Mouse (Mus musculus) neural tube, embryonic 15.5 days (tissue): ENCODE measurements around the gene Dnajc27. TPM values are rescaled to one million over a fixed set of nuclear protein-coding genes. Genes with fewer than 3 reads are reported as not detected.

ENCODE experiments used
- ATAC-seq: fragments of 200-750 bp; cut with Nextera tagmentation; 2 replicates; pipeline ENCODE4 v1.8.0; 2017; ENCODE audit warnings: mild to moderate bottlenecking, moderate TSS enrichment, moderate library complexity; ENCODE audit not compliant: low FRiP score
- H3K27ac ChIP-seq: fragments of 300-500 bp; sonication (generic); replicated peaks from 2 replicates; pipeline ENCODE4 v1.5.1; 2015; ENCODE audit warnings: mild to moderate bottlenecking, inconsistent platforms
- H3K27me3 ChIP-seq: fragments of 300-500 bp; sonication (generic); replicated peaks from 2 replicates; pipeline ENCODE4 v1.6.1; 2015; ENCODE audit warnings: inconsistent platforms
- H3K36me3 ChIP-seq: fragments of 300-500 bp; sonication (generic); 2 replicates; pipeline ENCODE4 v1.6.1; 2015; ENCODE audit warnings: inconsistent platforms
- H3K4me1 ChIP-seq: fragments of 300-500 bp; sonication (generic); 2 replicates; pipeline ENCODE4 v1.6.1; 2015; ENCODE audit warnings: inconsistent platforms
- H3K4me2 ChIP-seq: fragments of 300-500 bp; sonication (generic); 2 replicates; pipeline ENCODE4 v1.6.1; 2015; ENCODE audit warnings: inconsistent platforms, mild to moderate bottlenecking, moderate library complexity
- H3K4me3 ChIP-seq: fragments of 300-500 bp; sonication (generic); replicated peaks from 2 replicates; pipeline ENCODE4 v1.5.1; 2015; ENCODE audit warnings: mild to moderate bottlenecking, inconsistent platforms
- H3K9ac ChIP-seq: fragments of 300-500 bp; sonication (generic); replicated peaks from 2 replicates; pipeline ENCODE4 v1.6.1; 2015; ENCODE audit warnings: mild to moderate bottlenecking, inconsistent platforms
- H3K9me3 ChIP-seq: fragments of 300-500 bp; sonication (generic); replicated peaks from 2 replicates; pipeline ENCODE4 v1.6.1; 2016; ENCODE audit warnings: inconsistent platforms
- WGBS: fragments of 180-500 bp; shearing (Covaris S2); methylation state at CpG from one replicate; pipeline ENCODE4 v1.1.7; 2015; ENCODE audit warnings: mixed read lengths; 5-methylcytosine and 5-hydroxymethylcytosine counted together
- polyA plus RNA-seq: library from polyadenylated mRNA; unstranded; fragments of >200 nt; fragmentation: Nextera tagmentation; extraction: Ambion mirVana; gene quantifications from 2 replicates; pipeline ENCODE4 v1.2.1, GENCODE M21; 2015

Dnajc27 gene
- polyA plus RNA-seq, 1 experiment from 2014 or later = 21.3 TPM

DNA sequence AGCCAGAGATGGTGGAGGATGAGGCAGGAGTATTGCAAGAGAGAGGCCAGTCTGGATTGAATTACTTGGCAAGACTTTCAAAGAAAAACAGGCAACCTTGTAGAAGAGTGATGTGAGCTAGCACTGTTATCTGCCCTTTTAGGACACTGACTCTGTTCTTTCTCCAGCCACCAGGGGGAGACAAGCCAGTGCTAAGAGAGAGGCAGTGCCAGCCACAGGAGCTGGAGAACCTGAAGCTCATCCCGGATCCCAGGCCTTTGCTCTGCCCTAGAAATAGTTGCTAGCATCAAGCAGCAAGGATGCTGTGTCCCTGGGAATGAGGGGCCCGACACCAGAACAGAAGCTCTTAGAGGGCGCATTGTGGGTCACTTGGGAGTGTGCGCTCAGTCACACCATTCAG lies 25.0 kb downstream of the Dnajc27 start:
- peak; percentile 69 for ATAC-seq
- H3K4me2 ChIP-seq = no peak overlapping the region
- H3K4me3 ChIP-seq = no peak overlapping the region
- no peaks in the 10 kb centered on the region for H3K4me1 ChIP-seq
- peaks cover 51% of the 10 kb centered on the region for H3K36me3 ChIP-seq
- H3K27ac ChIP-seq = no peak overlapping the region
- no peaks in the 10 kb centered on the region for H3K27me3 ChIP-seq
- H3K9ac ChIP-seq = no peak overlapping the region
- H3K9me3 ChIP-seq = no peaks in the 10 kb centered on the region
- WGBS = 76% methylated on average over 4 of the region's 4 CpGs

DNA sequence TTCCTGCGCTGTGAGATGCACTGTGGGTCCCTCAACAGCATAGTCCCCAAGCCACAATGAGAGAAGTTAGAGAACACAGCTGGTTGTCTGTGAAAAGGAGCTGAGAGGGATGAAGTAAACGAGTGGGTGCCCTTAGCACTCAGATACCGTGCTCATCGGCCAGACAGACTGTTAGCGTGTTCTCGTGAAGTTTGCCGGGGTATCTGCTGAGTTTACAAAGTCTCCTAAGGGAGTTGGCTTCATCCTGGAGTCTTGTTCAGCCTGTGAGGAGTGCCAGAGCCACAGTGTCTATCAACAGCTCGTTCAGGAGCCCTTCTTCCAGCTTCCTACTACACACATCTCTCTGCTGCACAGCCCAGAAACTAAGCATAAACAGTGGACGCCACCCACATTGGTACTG lies 33.7 kb downstream of the Dnajc27 start:
- ATAC-seq = no peak
- Histone ChIP-seq H3K4me1 (no peaks in the 10 kb centered on the region), H3K9me3 (no peaks in the 10 kb centered on the region), H3K4me2 (no peak overlapping the region), H3K27ac (no peak overlapping the region), H3K4me3 (no peak overlapping the region), H3K9ac (no peak overlapping the region), H3K27me3 (no peaks in the 10 kb centered on the region), H3K36me3 (peaks cover 8% of the 10 kb centered on the region; the same call in 1 of the 2 replicates)
- 84% methylated on average over 9 of the region's 9 CpGs for WGBS

DNA sequence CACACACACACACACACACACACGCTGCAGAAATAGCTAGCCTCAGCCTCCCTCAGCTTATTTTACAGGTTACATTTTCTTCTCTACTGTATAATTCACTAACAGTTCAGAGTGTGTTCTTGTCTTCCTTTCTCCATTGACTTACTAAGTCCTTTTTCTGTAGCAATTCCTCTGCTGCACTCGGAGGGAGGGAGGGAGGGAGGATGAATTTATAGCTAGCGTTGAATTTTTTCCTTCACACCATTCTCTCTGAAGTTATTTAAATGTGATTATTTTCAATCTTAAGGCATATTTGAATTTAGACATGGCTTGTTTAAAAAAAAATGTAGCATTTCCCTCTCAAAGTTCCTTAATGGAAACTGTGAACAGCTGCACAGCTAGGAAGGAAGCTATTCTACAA lies 34.8 kb downstream of the Dnajc27 start:
- ATAC-seq = no peak
- H3K4me1 ChIP-seq = no peaks in the 10 kb centered on the region
- no peak overlapping the region for H3K4me2 ChIP-seq
- H3K9ac ChIP-seq = no peak overlapping the region
- H3K36me3 ChIP-seq = peaks cover 8% of the 10 kb centered on the region; the same call in 1 of the 2 replicates
- WGBS = 79% methylated on average over 3 of the region's 3 CpGs
- no peak overlapping the region for H3K4me3 ChIP-seq
- no peaks in the 10 kb centered on the region for H3K27me3 ChIP-seq
- no peaks in the 10 kb centered on the region for H3K9me3 ChIP-seq
- no peak overlapping the region for H3K27ac ChIP-seq

DNA sequence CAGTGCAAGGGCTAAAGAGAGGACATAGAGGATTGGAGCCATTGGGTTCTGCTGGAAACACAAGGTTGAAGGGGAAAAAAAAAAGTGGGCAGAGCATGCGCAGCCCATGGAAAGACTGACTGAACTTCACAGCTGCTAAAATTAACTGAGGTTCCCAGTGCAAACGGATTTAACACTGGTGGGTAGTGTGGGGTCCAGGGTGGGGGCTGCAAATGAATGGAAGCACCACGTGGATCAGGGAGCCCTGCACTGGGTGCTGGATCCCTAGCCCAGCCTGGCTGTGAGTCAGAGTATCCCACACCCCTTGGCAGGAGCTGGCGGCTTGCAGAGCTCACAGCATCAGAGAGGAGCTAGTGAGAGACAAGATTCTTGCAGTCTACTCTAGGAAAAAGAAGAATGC lies 35.2 kb downstream of the Dnajc27 start:
- no peak overlapping the region for H3K9ac ChIP-seq
- no peak overlapping the region for H3K27ac ChIP-seq
- H3K4me1 ChIP-seq = no peaks in the 10 kb centered on the region
- WGBS = 86% methylated on average over 4 of the region's 4 CpGs
- H3K4me2 ChIP-seq = no peak overlapping the region
- H3K4me3 ChIP-seq = no peak overlapping the region
- peaks cover 7% of the 10 kb centered on the region; the same call in 1 of the 2 replicates for H3K36me3 ChIP-seq
- ATAC-seq = no peak
- no peaks in the 10 kb centered on the region for H3K9me3 ChIP-seq
- no peaks in the 10 kb centered on the region for H3K27me3 ChIP-seq

DNA sequence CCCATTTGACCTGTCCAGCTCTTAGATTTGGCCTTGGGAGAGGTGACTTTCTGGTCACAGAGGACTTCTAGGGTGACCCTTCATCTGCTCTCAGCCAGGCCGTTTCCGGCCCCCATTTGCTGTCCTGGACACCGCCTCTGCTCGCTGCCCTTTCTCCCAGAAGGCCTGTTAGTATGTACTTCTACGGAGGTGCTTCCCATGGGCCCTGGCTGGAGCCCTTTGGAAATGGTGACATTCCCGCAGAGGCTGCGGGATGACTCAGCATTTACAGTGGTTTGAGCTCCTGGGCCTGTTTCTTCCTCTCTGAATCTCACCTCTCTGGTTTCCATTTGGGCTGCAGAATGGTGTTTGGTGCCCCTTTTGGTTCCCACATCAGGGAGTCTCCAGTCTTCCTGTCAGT lies 45.0 kb downstream of the Dnajc27 start:
- Histone ChIP-seq H3K9me3 (no peaks in the 10 kb centered on the region), H3K27me3 (no peaks in the 10 kb centered on the region), H3K36me3 (no peaks in the 10 kb centered on the region), H3K4me1 (no peaks in the 10 kb centered on the region), H3K4me2 (no peak overlapping the region), H3K9ac (no peak overlapping the region), H3K27ac (no peak overlapping the region), H3K4me3 (no peak overlapping the region)
- ATAC-seq = no peak
- WGBS = 82% methylated on average over 7 of the region's 7 CpGs

DNA sequence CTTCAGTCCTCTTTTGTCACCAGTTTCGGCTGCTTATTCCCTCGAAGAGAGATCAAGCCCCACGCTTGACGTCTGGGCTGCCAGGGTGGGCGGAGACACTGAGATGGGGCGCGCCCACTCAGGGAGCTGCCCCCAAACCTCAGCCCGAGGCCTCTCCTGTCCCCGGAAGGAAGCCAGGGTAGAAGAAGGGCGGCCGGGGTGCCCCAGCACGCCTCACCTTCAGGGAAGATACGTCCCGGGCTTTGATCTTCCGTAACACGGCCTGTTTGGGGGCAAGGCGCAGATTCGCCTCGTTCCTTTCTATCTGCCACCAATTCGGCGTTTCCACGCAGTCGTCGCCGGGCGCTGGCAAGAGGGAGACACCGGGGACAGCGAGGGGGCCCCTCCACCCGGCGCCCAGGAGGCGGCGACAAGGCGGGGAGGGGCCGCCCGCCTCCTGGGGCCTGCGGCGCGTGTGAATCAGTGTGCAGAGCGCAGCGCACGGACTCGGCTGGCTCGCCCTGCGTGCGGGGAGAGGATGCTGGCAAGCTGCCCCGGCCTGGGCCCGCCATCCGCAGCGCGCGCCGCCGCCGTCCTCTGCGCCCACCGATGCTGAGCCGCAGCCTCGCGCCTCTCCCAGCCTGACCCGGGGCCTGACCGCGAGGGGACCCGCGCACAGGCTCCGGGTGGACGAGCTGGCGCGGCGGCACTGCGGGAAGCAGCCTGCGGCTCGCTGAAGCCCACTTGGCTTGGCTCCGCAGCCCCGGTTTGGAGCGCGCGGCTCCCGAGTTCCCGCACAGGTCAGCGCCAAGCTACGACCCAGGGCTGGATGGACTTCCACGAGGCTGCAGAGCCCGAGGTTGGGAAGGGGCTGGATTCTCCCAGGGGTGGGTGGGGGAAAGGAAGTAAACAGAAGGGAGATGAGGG lies 50.8 kb downstream of the Dnajc27 start, which contains the start of gene Adcy3:
TSS of gene Adcy3 (plus strand) at position 163 of the 906 bp plus-strand sequence.
- H3K4me2 ChIP-seq = peak within 1 kb of the TSS; percentile 79
- H3K4me1 ChIP-seq = peaks cover 41% of the 10 kb centered on the region
- WGBS = under 1% methylated on average over 79 of the region's 83 CpGs
- no peaks in the 10 kb centered on the region for H3K27me3 ChIP-seq
- peak within 1 kb of the TSS; percentile 81 for H3K27ac ChIP-seq
- peak within 1 kb of the TSS; percentile 58 for H3K4me3 ChIP-seq
- peak within 1 kb of the TSS; percentile 68 for H3K9ac ChIP-seq
- ATAC-seq = peak; percentile 86
- H3K9me3 ChIP-seq = no peaks in the 10 kb centered on the region
- H3K36me3 ChIP-seq = no peaks in the 10 kb centered on the region

DNA sequence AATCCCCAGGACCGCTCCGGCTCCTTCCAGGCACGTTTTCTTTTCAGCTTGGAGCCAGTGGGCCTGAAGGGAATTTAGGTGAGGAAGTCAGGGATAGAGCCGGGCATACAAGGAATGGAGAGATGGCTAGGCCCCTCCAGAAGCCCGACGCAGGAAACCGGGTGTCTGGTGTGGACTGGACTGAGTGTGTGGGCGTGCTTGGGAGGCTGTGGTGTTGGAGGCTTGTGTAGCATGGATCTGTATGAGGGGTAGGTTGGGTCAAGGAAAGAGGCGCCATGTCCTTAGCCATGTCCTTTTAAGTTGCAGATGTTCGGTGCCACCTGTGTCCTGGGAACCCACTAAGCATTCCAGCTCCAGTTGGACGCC lies 51.4 kb downstream of the Dnajc27 start:
- Histone ChIP-seq H3K4me3 (peak overlapping the region; percentile 58), H3K9me3 (no peaks in the 10 kb centered on the region), H3K27me3 (no peaks in the 10 kb centered on the region), H3K36me3 (0 out of 2 replicates have a peak, but pooled peaks cover 3% of the 10 kb centered on the region), H3K4me1 (peaks cover 45% of the 10 kb centered on the region), H3K4me2 (peak overlapping the region; percentile 79), H3K9ac (peak overlapping the region; percentile 68), H3K27ac (peak overlapping the region; percentile 81)
- ATAC-seq = peak; percentile 58
- WGBS = 38% methylated on average over 11 of the region's 11 CpGs

DNA sequence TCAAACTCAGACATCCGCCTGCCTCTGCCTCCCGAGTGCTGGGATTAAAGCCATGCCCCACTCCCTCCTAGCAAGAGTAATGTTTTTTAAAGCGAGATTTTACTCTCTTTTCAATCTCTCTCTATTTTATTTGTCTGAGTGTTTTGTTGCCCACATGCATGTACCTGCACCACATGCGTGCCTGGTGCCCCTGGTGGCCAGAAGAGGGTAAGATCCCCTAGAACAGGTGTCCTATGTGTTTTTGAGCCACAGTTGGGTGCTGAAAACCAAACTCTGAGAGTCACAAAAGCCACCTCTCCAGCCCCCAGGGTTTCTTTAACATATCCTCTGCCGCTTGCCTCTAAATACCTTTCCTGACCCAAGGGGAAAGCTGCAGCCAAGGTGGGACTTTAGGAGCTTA lies 60.8 kb downstream of the Dnajc27 start:
- Histone ChIP-seq H3K4me1 (peaks cover 15% of the 10 kb centered on the region), H3K27me3 (no peaks in the 10 kb centered on the region), H3K9me3 (no peaks in the 10 kb centered on the region), H3K27ac (no peak overlapping the region), H3K9ac (no peak overlapping the region), H3K4me3 (no peak overlapping the region), H3K36me3 (peaks cover 10% of the 10 kb centered on the region; the same call in 1 of the 2 replicates), H3K4me2 (no peak overlapping the region)
- 93% methylated on average over 5 of the region's 5 CpGs for WGBS
- ATAC-seq = no peak

DNA sequence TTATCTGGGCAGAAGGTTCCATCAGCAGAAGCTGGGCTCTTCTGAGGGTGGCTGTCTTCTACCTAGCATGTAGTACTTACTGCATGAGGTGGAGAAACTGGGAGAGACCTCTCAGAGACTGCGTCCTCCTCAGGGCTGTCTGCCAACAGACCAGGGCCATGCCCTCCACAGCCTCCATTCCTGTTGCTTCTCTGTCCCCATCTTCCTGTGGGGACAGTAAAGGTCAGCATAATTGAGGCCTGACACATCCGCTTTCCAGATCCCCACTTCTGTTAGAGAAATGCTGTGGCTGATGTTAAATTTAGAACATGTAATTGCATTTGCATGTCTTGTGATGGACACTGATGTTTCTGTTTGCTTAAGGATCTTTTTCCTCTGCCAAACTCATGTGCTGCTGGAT lies 68.6 kb downstream of the Dnajc27 start:
- H3K9me3 ChIP-seq = no peaks in the 10 kb centered on the region
- no peaks in the 10 kb centered on the region for H3K27me3 ChIP-seq
- WGBS = 95% methylated on average over 2 of the region's 2 CpGs
- H3K4me1 ChIP-seq = no peaks in the 10 kb centered on the region
- no peak overlapping the region for H3K9ac ChIP-seq
- no peak for ATAC-seq
- no peak overlapping the region for H3K27ac ChIP-seq
- no peak overlapping the region for H3K4me3 ChIP-seq
- H3K36me3 ChIP-seq = 0 out of 2 replicates have a peak, but pooled peaks cover under 1% of the 10 kb centered on the region
- no peak overlapping the region for H3K4me2 ChIP-seq

DNA sequence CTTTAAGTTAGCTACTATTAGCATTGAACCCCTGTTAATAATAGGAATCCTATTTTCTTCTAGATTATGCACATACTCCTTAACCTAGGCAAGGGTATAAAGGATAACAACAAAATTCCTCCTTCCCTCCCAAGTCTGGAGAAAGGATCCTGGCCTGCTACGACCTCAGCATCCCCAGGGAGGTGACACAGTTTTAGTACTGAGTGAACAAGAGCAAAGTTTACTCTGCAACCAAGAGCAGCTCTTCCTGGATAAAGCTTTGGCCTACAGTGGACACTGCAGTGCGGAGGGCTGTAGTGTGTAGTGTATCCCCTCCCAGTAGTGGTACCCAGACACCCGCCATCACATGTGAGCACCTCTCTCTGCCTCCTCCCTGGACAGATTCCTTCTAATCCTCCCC lies 69.6 kb downstream of the Dnajc27 start:
- no peak for ATAC-seq
- Histone ChIP-seq H3K27me3 (no peaks in the 10 kb centered on the region), H3K4me2 (no peak overlapping the region), H3K36me3 (no peaks in the 10 kb centered on the region), H3K9me3 (no peaks in the 10 kb centered on the region), H3K4me1 (no peaks in the 10 kb centered on the region), H3K4me3 (no peak overlapping the region), H3K27ac (no peak overlapping the region), H3K9ac (no peak overlapping the region)
- WGBS = 80% methylated on average over 3 of the region's 3 CpGs

DNA sequence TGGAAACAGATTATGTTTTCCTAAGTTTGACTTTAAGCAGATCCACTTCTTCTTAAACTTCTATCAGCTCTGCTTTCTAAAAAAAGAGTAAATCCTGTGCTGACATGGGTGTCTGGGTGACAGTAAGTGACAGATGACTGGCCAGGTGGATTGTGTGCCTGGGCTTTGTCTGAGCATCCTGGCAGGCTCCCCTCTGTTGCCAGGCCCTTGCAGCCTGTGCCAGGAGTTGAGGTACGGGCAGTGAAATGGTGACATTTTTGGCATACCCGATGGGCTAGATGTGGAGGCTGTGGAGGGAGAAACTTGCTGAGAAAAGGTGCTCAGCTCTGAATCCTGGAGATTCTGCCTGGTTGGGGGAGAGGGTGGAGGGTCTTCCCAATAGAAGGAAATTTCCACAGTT lies 75.1 kb downstream of the Dnajc27 start:
- Histone ChIP-seq H3K9me3 (no peaks in the 10 kb centered on the region), H3K27me3 (no peaks in the 10 kb centered on the region), H3K4me1 (no peaks in the 10 kb centered on the region), H3K4me3 (no peak overlapping the region), H3K36me3 (no peaks in the 10 kb centered on the region), H3K9ac (no peak overlapping the region), H3K4me2 (no peak overlapping the region), H3K27ac (no peak overlapping the region)
- no peak for ATAC-seq
- WGBS = 85% methylated on average over 2 of the region's 2 CpGs

DNA sequence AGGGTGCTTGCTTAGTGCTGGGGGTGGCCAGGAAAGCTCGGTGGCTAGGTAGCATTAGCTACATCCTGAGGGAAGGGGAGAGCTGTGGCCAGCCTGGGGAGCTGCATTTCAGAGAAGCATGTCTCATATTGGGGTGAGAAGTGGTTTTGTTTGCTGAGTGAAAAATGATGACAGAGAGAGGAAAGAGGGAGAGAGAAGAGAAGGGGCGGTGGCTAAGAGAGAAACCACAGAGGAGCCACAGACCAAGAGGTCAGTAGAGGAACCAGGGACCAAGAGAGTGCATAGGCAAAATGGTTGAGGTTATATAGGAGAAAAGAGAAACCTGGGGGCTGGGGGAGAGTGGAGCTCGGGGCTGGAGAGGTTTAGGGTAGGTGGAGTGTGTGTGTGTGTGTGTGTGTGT lies 75.8 kb downstream of the Dnajc27 start:
- Histone ChIP-seq H3K9me3 (no peaks in the 10 kb centered on the region), H3K36me3 (no peaks in the 10 kb centered on the region), H3K4me2 (no peak overlapping the region), H3K27ac (no peak overlapping the region), H3K27me3 (no peaks in the 10 kb centered on the region), H3K4me1 (no peaks in the 10 kb centered on the region), H3K4me3 (no peak overlapping the region), H3K9ac (no peak overlapping the region)
- WGBS = 95% methylated on average over 3 of the region's 3 CpGs
- no peak for ATAC-seq
